Mouse (Mus musculus) cerebellum, adult 2 months (tissue): ENCODE measurements around the gene Babam2.

Source experiments
- CTCF ChIP-seq: fragments of 200-500 bp; IDR thresholded peaks from 2 replicates; pipeline ENCODE4 v1.5.1; 2011; ENCODE audit warnings: low read depth, mild to moderate bottlenecking, control low read depth, low read length, moderate library complexity, borderline replicate concordance; ENCODE audit not compliant: insufficient read depth
- POLR2A ChIP-seq: fragments of 200-500 bp; IDR thresholded peaks from 2 replicates; pipeline ENCODE4 v1.6.1; 2011; ENCODE audit warnings: low read length, control low read depth, borderline replicate concordance; ENCODE audit not compliant: insufficient read depth

DNA sequence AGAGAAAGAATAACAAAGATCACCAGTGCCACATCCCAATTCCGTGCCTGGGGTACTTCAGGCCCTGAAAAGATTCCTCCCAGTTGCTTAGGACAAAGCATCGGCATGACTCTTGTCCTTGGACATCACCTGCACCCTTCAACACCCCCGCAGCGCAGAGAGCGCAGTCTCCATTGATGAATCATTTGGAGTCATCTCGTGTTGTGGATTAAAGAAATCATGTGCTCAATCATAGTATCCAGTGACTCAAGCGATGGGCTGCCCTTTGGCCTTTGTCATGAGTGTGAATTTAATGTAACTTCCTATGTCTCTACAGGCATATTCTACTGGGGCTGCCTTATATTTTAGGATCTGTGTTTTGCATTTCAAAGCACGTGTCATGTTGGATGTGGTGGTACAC lies 265.9 kb downstream of the Babam2 start:
- no peak for TF ChIP-seq POLR2A
- no peak for TF ChIP-seq CTCF
